Mouse (Mus musculus) heart, adult 18-20 months (tissue): ENCODE measurements around the gene Odf2. TPM values are rescaled to one million over a fixed set of nuclear protein-coding genes. Genes with fewer than 3 reads are reported as not detected.

Experiments used
- DNase-seq, 2 experiments: peaks; one replicate each; pipeline ENCODE4 v3.0.0; 2021 to 2022; ENCODE audit warnings: mixed read lengths in 1 of 2
- long read RNA-seq, 2 experiments: library from polyadenylated mRNA; stranded (forward); transcript quantifications; one replicate each; pipeline ENCODE4 v2.0.0; 2021
- total RNA-seq, 2 experiments: library from RNA; stranded (reverse); gene quantifications; 2 replicates each; pipeline ENCODE4 v1.2.3; 2021

Odf2 gene
- 10 to 100 TPM; 15.0 to 21.8 TPM for total RNA-seq
- long read RNA-seq, experiment 1, transcript Odf2-204 (21 exons, 3,826 nt) = major isoform, 5 of 15 reads
- long read RNA-seq, experiment 1, partial matches to known transcripts = 1 of 15 reads
- long read RNA-seq, experiment 1, other reads (novel, unspliced or antisense) = 7 of 15 reads
- long read RNA-seq, experiment 2, transcript Odf2-204 (21 exons, 3,826 nt) = major isoform, 5 of 15 reads
- long read RNA-seq, experiment 2, partial matches to known transcripts = 4 of 15 reads
- long read RNA-seq, experiment 2, other reads (novel, unspliced or antisense) = 5 of 15 reads

- DNase-seq = peak; percentile 100
Observed at GRCm38 (mm10) chr2:29889066-29889944, at the start of gene Odf2. TSS of gene Odf2 (plus strand) at chr2:29889221.

GRCm38 (mm10) chr2:29839460-29839859 is 49.6 kb upstream of the Odf2 start:
- no peak for DNase-seq

GRCm38 (mm10) chr2:29843231-29844105 is 45.6 kb upstream of the Odf2 start:
- no peak for DNase-seq

GRCm38 (mm10) chr2:29844115-29844514 is 44.9 kb upstream of the Odf2 start:
- no peak for DNase-seq

- DNase-seq = no peak
Observed at GRCm38 (mm10) chr2:29844661-29845060, 44.4 kb upstream of the Odf2 start.

- no peak for DNase-seq
Observed at GRCm38 (mm10) chr2:29845636-29846035, 43.4 kb upstream of the Odf2 start.

GRCm38 (mm10) chr2:29846061-29846853 is 42.8 kb upstream of the Odf2 start:
- no peak for DNase-seq

- DNase-seq = no peak
Observed at GRCm38 (mm10) chr2:29846911-29847310, 42.1 kb upstream of the Odf2 start.

GRCm38 (mm10) chr2:29849041-29849440 is 40.0 kb upstream of the Odf2 start:
- DNase-seq = no peak

GRCm38 (mm10) chr2:29849841-29850480 is 39.1 kb upstream of the Odf2 start:
- DNase-seq = no peak

- DNase-seq = no peak
Observed at GRCm38 (mm10) chr2:29852957-29853485, 36.0 kb upstream of the Odf2 start.

- no peak for DNase-seq
Observed at GRCm38 (mm10) chr2:29853736-29854135, 35.3 kb upstream of the Odf2 start.

GRCm38 (mm10) chr2:29855585-29856210 is 33.3 kb upstream of the Odf2 start:
- DNase-seq = no peak

GRCm38 (mm10) chr2:29856451-29857260 is 32.4 kb upstream of the Odf2 start:
- DNase-seq = no peak

- no peak for DNase-seq
Observed at GRCm38 (mm10) chr2:29857341-29857740, 31.7 kb upstream of the Odf2 start.

- DNase-seq = no peak
Observed at GRCm38 (mm10) chr2:29857967-29858366, 31.1 kb upstream of the Odf2 start.

- peak in 1 of 2 experiments; percentile 34 for DNase-seq
Observed at GRCm38 (mm10) chr2:29858748-29859473, 30.1 kb upstream of the Odf2 start.

GRCm38 (mm10) chr2:29865125-29865524 is 23.9 kb upstream of the Odf2 start:
- DNase-seq = no peak
